Mouse (Mus musculus): ENCODE measurements at regions not wholly inside any gene's neighbourhood (a gene's known extent, or its start where the extent isn't known, plus 50 kb on each side); places are given as distances from the start of the nearest gene placed in this dataset.

DNA sequence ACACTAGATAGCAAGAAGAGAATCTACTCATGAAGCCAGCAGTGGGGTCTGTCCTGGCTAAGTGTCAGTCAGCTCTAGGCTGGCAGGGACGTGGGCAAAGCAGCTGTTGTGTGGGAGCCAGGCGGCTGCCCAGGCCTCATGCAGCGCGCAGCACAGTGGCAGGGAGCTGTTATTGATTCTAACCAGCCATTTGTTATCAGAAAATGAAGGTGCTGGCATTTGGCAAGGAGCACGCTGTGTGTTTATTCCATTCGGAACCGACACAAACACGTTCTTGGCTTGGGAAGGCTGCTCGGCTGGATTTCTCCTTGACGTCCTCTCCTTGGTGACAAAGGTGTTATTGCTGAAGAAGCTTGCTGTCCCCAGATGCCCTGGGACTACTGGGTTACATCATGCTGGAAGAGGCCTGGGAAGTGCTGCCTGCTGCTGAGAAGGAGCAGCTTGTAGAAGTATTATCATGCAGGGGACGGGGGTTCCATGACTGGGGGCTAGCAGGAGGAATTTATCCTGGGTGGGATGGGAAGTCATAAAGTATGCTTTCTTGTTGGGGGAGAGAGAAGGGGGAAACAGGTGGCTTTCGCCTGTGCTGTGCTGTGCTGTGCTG is 482.1 kb upstream of the Kcnab2 start:
- Histone ChIP-seq H3K36me3 (ENCODE audit: control insufficient read depth, insufficient read depth, low read length) (no peaks in the 10 kb centered on the region), H3K4me2 (ENCODE audit: low read depth, low read length) (no peak overlapping the region), H3K4me1 (replicated peaks; ENCODE audit: control insufficient read depth, insufficient read depth, low read length) (no peaks in the 10 kb centered on the region), H3K27me3 (ENCODE audit: control insufficient read depth, insufficient read depth, low read depth, low read length) (no peaks in the 10 kb centered on the region), H3K4me3 (ENCODE audit: low read length) (no peak overlapping the region), H3K9ac (ENCODE audit: low read length) (no peak overlapping the region), H3K27ac (ENCODE audit: low read length) (no peak overlapping the region), H3K9me3 (ENCODE audit: control insufficient read depth, low read length) (no peaks in the 10 kb centered on the region)
- ATAC-seq (ENCODE audit: low read depth): no peak
- 50% methylated on average over 12 of the region's 12 CpGs for WGBS

GRCm38 (mm10) chr4:152953237-152953974 is 475.7 kb upstream of the Kcnab2 start:
- no peaks in the 10 kb centered on the region for H3K4me1 ChIP-seq (replicated peaks; ENCODE audit: control insufficient read depth, insufficient read depth, low read length)
- 0 out of 2 replicates have a peak, but pooled peaks have one; percentile 28 for ATAC-seq (ENCODE audit: low read depth)
- no peak overlapping the region for H3K27ac ChIP-seq (ENCODE audit: low read length)
- no peaks in the 10 kb centered on the region for H3K36me3 ChIP-seq (ENCODE audit: control insufficient read depth, insufficient read depth, low read length)
- H3K4me2 ChIP-seq (ENCODE audit: low read depth, low read length): no peak overlapping the region
- no peak overlapping the region for H3K9ac ChIP-seq (ENCODE audit: low read length)
- 32% methylated on average over 15 of the region's 15 CpGs for WGBS
- H3K4me3 ChIP-seq (ENCODE audit: low read length): no peak overlapping the region
- H3K9me3 ChIP-seq (ENCODE audit: control insufficient read depth, low read length): no peaks in the 10 kb centered on the region
- H3K27me3 ChIP-seq (ENCODE audit: control insufficient read depth, insufficient read depth, low read depth, low read length): no peaks in the 10 kb centered on the region

DNA sequence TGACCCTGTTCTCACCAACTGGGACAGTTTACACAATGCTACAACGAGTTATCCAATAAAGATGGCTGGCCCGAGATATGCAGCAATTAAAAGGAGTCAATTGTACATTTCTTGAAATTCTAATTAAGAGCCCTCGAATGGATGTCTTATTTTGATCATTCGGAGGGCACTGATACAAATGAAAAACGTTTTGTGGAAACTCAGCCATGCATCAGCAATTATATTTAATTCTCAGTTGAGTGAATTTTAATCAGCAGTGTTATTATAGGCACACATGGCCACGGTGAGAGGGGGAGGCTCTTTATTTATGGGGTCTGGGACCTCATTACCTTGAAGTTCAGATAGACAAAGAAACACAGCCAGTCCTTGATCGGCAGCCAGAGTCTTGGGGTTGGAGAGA is 471.3 kb upstream of the Kcnab2 start:
- Histone ChIP-seq H3K4me2 (ENCODE audit: low read depth, low read length) (no peak overlapping the region), H3K36me3 (ENCODE audit: control insufficient read depth, insufficient read depth, low read length) (no peaks in the 10 kb centered on the region), H3K9ac (ENCODE audit: low read length) (no peak overlapping the region), H3K9me3 (ENCODE audit: control insufficient read depth, low read length) (no peaks in the 10 kb centered on the region), H3K4me3 (ENCODE audit: low read length) (no peak overlapping the region), H3K4me1 (replicated peaks; ENCODE audit: control insufficient read depth, insufficient read depth, low read length) (no peaks in the 10 kb centered on the region), H3K27ac (ENCODE audit: low read length) (no peak overlapping the region), H3K27me3 (ENCODE audit: control insufficient read depth, insufficient read depth, low read depth, low read length) (no peaks in the 10 kb centered on the region)
- WGBS: 66% methylated on average over 7 of the region's 7 CpGs
- no peak for ATAC-seq (ENCODE audit: low read depth)

- no peaks in the 10 kb centered on the region for H3K4me1 ChIP-seq (replicated peaks; ENCODE audit: control insufficient read depth, insufficient read depth, low read length)
- no peaks in the 10 kb centered on the region for H3K36me3 ChIP-seq (ENCODE audit: control insufficient read depth, insufficient read depth, low read length)
- H3K4me2 ChIP-seq (ENCODE audit: low read depth, low read length): no peak overlapping the region
- no peak overlapping the region for H3K9ac ChIP-seq (ENCODE audit: low read length)
- H3K4me3 ChIP-seq (ENCODE audit: low read length): no peak overlapping the region
- ATAC-seq (ENCODE audit: low read depth): no peak
- WGBS: 78% methylated on average over 8 of the region's 8 CpGs
- H3K27ac ChIP-seq (ENCODE audit: low read length): no peak overlapping the region
- no peaks in the 10 kb centered on the region for H3K27me3 ChIP-seq (ENCODE audit: control insufficient read depth, insufficient read depth, low read depth, low read length)
- no peaks in the 10 kb centered on the region for H3K9me3 ChIP-seq (ENCODE audit: control insufficient read depth, low read length)
Measured at GRCm38 (mm10) chr4:152941159-152941558, 463.5 kb upstream of the Kcnab2 start.

DNA sequence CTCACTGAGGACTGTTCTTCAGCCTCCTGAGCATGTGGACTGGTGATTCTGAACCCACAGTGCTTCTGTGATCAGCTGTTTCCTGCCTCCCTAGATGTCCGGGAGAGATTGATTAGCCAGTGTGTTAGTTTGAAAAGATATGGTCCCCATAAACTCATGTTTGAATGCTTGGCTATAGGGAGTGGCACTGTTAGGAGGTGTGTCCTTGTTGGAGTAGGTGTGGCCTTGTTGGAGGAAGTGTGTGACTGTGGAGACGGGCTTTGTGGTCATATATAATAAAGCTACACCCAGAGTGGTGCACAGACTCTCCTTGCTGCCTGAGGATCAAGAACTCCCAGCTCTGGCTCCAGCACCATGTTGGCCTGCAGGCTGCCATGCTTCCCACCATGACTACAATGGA is 458.9 kb upstream of the Kcnab2 start:
- no peaks in the 10 kb centered on the region for H3K27me3 ChIP-seq (ENCODE audit: control insufficient read depth, insufficient read depth, low read depth, low read length)
- H3K27ac ChIP-seq (ENCODE audit: low read length): no peak overlapping the region
- 59% methylated on average over 2 of the region's 2 CpGs for WGBS
- H3K9ac ChIP-seq (ENCODE audit: low read length): no peak overlapping the region
- H3K36me3 ChIP-seq (ENCODE audit: control insufficient read depth, insufficient read depth, low read length): no peaks in the 10 kb centered on the region
- no peaks in the 10 kb centered on the region for H3K4me1 ChIP-seq (replicated peaks; ENCODE audit: control insufficient read depth, insufficient read depth, low read length)
- H3K4me2 ChIP-seq (ENCODE audit: low read depth, low read length): no peak overlapping the region
- no peaks in the 10 kb centered on the region for H3K9me3 ChIP-seq (ENCODE audit: control insufficient read depth, low read length)
- no peak overlapping the region for H3K4me3 ChIP-seq (ENCODE audit: low read length)
- no peak for ATAC-seq (ENCODE audit: low read depth)

DNA sequence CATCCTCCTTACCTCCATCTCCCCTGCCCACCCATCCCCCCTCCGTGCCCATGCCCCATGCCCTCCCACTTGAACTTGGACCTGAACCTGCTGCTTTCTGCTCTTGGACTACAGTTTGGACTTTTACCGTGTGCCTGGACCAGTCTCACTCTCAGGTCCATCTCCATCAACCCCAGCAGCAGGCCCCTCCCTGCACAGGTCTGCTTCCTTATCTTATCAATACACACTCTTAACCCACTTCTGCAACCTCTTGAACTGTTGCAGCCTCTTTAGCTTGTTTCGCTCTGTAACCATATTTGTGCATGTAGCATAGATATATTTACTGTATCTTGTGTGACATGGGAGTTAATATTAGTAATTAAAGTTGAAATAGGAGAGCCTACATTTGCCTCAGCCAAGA is 457.8 kb upstream of the Kcnab2 start:
- ATAC-seq (ENCODE audit: low read depth): no peak
- Histone ChIP-seq H3K4me2 (ENCODE audit: low read depth, low read length) (no peak overlapping the region), H3K27ac (ENCODE audit: low read length) (no peak overlapping the region), H3K36me3 (ENCODE audit: control insufficient read depth, insufficient read depth, low read length) (no peaks in the 10 kb centered on the region), H3K4me3 (ENCODE audit: low read length) (no peak overlapping the region), H3K9me3 (ENCODE audit: control insufficient read depth, low read length) (no peaks in the 10 kb centered on the region), H3K27me3 (ENCODE audit: control insufficient read depth, insufficient read depth, low read depth, low read length) (no peaks in the 10 kb centered on the region), H3K4me1 (replicated peaks; ENCODE audit: control insufficient read depth, insufficient read depth, low read length) (no peaks in the 10 kb centered on the region), H3K9ac (ENCODE audit: low read length) (no peak overlapping the region)
- WGBS: 60% methylated on average over 3 of the region's 3 CpGs

DNA sequence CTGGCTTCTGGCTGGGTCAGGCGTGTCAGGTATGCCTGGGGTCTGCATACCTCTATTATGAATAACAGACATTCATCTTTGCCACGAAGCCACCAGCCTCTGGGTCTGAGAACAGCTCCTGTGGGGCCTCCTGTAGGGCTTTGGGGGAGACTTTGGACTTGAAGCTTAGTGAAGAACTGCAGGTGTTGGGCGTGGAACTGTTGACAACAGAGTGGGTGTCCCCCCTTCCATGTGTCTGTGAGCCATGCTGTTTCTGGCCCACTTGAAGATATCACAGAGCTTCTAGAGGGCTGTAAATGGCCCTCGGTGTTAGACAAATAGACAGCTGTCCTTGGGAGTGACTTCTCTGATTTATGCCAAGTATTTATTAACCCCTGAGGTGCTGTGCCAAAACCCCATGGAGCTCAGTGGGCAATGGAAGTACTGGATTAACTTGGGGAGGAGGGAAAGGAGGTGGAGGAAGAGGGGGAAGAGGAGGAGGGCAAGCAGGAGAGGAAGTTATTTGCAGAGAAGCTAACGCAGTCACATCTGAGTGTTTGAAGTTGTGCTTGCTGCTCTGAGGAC is 450.8 kb upstream of the Kcnab2 start:
- no peak overlapping the region for H3K4me3 ChIP-seq (ENCODE audit: low read length)
- H3K36me3 ChIP-seq (ENCODE audit: control insufficient read depth, insufficient read depth, low read length): no peaks in the 10 kb centered on the region
- WGBS: 37% methylated on average over 5 of the region's 5 CpGs
- no peaks in the 10 kb centered on the region for H3K4me1 ChIP-seq (replicated peaks; ENCODE audit: control insufficient read depth, insufficient read depth, low read length)
- no peaks in the 10 kb centered on the region for H3K9me3 ChIP-seq (ENCODE audit: control insufficient read depth, low read length)
- no peaks in the 10 kb centered on the region for H3K27me3 ChIP-seq (ENCODE audit: control insufficient read depth, insufficient read depth, low read depth, low read length)
- no peak overlapping the region for H3K4me2 ChIP-seq (ENCODE audit: low read depth, low read length)
- ATAC-seq (ENCODE audit: low read depth): no peak
- H3K27ac ChIP-seq (ENCODE audit: low read length): no peak overlapping the region
- no peak overlapping the region for H3K9ac ChIP-seq (ENCODE audit: low read length)

DNA sequence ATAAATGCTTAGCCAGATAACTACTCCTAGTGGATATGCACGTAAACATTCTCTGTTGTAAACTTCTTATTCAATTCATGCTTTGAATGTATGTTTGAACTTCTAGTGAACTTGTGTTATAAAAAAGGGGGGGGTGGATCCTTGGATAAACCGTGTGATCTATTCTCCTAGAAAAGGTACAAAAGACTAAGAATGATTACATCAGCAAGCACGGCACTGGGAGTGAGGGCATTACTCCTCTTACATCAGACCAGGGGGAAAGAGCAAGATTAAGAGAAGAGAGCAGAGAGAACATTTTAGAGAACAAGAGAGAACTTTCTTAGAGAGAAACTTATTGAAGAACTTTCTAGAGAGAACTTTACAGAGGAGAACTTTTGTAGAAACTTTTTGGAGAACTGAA is 442.6 kb upstream of the Kcnab2 start:
- no peak for ATAC-seq (ENCODE audit: low read depth)
- 56% methylated on average over 3 of the region's 3 CpGs for WGBS
- Histone ChIP-seq H3K27ac (ENCODE audit: low read length) (no peak overlapping the region), H3K36me3 (ENCODE audit: control insufficient read depth, insufficient read depth, low read length) (no peaks in the 10 kb centered on the region), H3K4me3 (ENCODE audit: low read length) (no peak overlapping the region), H3K9ac (ENCODE audit: low read length) (no peak overlapping the region), H3K27me3 (ENCODE audit: control insufficient read depth, insufficient read depth, low read depth, low read length) (no peaks in the 10 kb centered on the region), H3K4me2 (ENCODE audit: low read depth, low read length) (no peak overlapping the region), H3K9me3 (ENCODE audit: control insufficient read depth, low read length) (no peaks in the 10 kb centered on the region), H3K4me1 (replicated peaks; ENCODE audit: control insufficient read depth, insufficient read depth, low read length) (no peaks in the 10 kb centered on the region)

- Histone ChIP-seq H3K4me2 (ENCODE audit: low read depth, low read length) (no peak overlapping the region), H3K27ac (ENCODE audit: low read length) (no peak overlapping the region), H3K27me3 (ENCODE audit: control insufficient read depth, insufficient read depth, low read depth, low read length) (no peaks in the 10 kb centered on the region), H3K36me3 (ENCODE audit: control insufficient read depth, insufficient read depth, low read length) (no peaks in the 10 kb centered on the region), H3K9ac (ENCODE audit: low read length) (no peak overlapping the region), H3K4me1 (replicated peaks; ENCODE audit: control insufficient read depth, insufficient read depth, low read length) (no peaks in the 10 kb centered on the region), H3K4me3 (ENCODE audit: low read length) (no peak overlapping the region), H3K9me3 (ENCODE audit: control insufficient read depth, low read length) (no peaks in the 10 kb centered on the region)
- ATAC-seq (ENCODE audit: low read depth): no peak
- WGBS: 61% methylated on average over 1 of the region's 1 CpGs
Measured at GRCm38 (mm10) chr4:152919851-152920250, 442.2 kb upstream of the Kcnab2 start.
